Mouse (Mus musculus): ENCODE data around the gene Frmpd1.

- TF ChIP-seq CTCF (IDR thresholded peaks at IDR 0.05; ENCODE audit: low read depth) (no peak), EP300 (optimal IDR thresholded peaks at IDR 0.05) (no peak)
Measured at GRCm38 (mm10) chr4:45261551-45261950, 76.9 kb downstream of the Frmpd1 start.

Measured in stomach, postnatal 0 days (tissue).